ENCODE assay signal across 8 mouse cellular contexts in genomic region chr11:98774582-98775347, GRCm38 (mm10). TPM values are rescaled to one million over a fixed set of nuclear protein-coding genes. Genes with fewer than 3 reads are reported as not detected.
A peak's percentile ranks its signal among the peaks of the same experiment; 100 is the strongest.
DNase-seq lines count a peak whose midpoint lies in the region; ATAC-seq and TF ChIP-seq lines count a peak whose summit lies in the region.

Nr1d1 (minus strand) TSS chr11:98775333.

- H3K4me2 ChIP-seq in forebrain, embryonic 14.5 days (ENCODE audit: low read length), result peak within 1 kb of the TSS; percentile 83
- H3K4me2 ChIP-seq in hindbrain, embryonic 12.5 days (replicated peaks), result peak within 1 kb of the TSS; percentile 62
- H3K4me2 ChIP-seq in liver, embryonic 13.5 days, result peak within 1 kb of the TSS; percentile 76

- H3K9ac ChIP-seq in forebrain, embryonic 14.5 days (ENCODE audit: low read length), result peak within 1 kb of the TSS; percentile 63
- H3K9ac ChIP-seq in hindbrain, embryonic 12.5 days, result peak within 1 kb of the TSS; percentile 54
- peak within 1 kb of the TSS; percentile 57 for H3K9ac ChIP-seq in liver, embryonic 13.5 days

- peaks cover 17% of the 10 kb centered on the region for H3K4me1 ChIP-seq in kidney, adult 2 months (ENCODE audit: control insufficient read depth, insufficient read depth, low read length)
- H3K4me1 ChIP-seq in E14TG2a.4 (replicated peaks; ENCODE audit: low read depth, low read length), result peaks cover 77% of the 10 kb centered on the region
- peaks cover 33% of the 10 kb centered on the region for H3K4me1 ChIP-seq in forebrain, embryonic 14.5 days (ENCODE audit: control insufficient read depth, insufficient read depth, low read length)
- H3K4me1 ChIP-seq in hindbrain, embryonic 12.5 days, result peaks cover 42% of the 10 kb centered on the region
- H3K4me1 ChIP-seq in liver, embryonic 13.5 days (replicated peaks), result peaks cover 80% of the 10 kb centered on the region

- H3K27ac ChIP-seq in kidney, adult 2 months (ENCODE audit: insufficient read depth, low read depth, low read length), result peak within 1 kb of the TSS; percentile 95
- H3K27ac ChIP-seq in forebrain, embryonic 14.5 days (ENCODE audit: low read depth, low read length), result peak within 1 kb of the TSS; percentile 55; the same call in 1 of the 2 replicates
- H3K27ac ChIP-seq in hindbrain, embryonic 12.5 days, result peak within 1 kb of the TSS; percentile 64
- H3K27ac ChIP-seq in liver, embryonic 13.5 days, result peak within 1 kb of the TSS; percentile 81

- H3K4me3 ChIP-seq in kidney, adult 2 months (ENCODE audit: insufficient read depth, low read depth, low read length), result peak within 1 kb of the TSS; percentile 79
- H3K4me3 ChIP-seq in E14TG2a.4 (replicated peaks; ENCODE audit: low read length), result peak within 1 kb of the TSS; percentile 79
- peak within 1 kb of the TSS; percentile 34 for H3K4me3 ChIP-seq in forebrain, embryonic 14.5 days (ENCODE audit: low read depth, low read length)
- H3K4me3 ChIP-seq in hindbrain, embryonic 12.5 days, result peak within 1 kb of the TSS; percentile 34
- H3K4me3 ChIP-seq in liver, embryonic 13.5 days (replicated peaks), result peak within 1 kb of the TSS; percentile 50

- TF ChIP-seq CTCF in kidney, adult 2 months (conservative IDR thresholded peaks at IDR 0.05; ENCODE audit: insufficient read depth, insufficient read length, low read depth, low read length), result no peak
- TF ChIP-seq CTCF in E14TG2a.4 (conservative IDR thresholded peaks at IDR 0.05; ENCODE audit: low read length), result no peak

- peak; percentile 32 for ATAC-seq in forebrain, embryonic 14.5 days
- peak; percentile 81 for ATAC-seq in hindbrain, embryonic 12.5 days (ENCODE audit: low FRiP score)
- ATAC-seq in liver, embryonic 13.5 days (ENCODE audit: low read depth), result no peak

- no peak for DNase-seq in kidney, adult 2 months
- no peak for DNase-seq in kidney, postnatal 25 days
- DNase-seq in forebrain, embryonic 14.5 days (ENCODE audit: low spot score), result no peak
- DNase-seq in liver, embryonic 13.5 days, result no peak
- DNase-seq in right cerebral cortex, postnatal 36 days (ENCODE audit: low spot score in 2 of 2), result no peak
- DNase-seq in urinary bladder, postnatal 36 days (ENCODE audit: low spot score in 2 of 2), result no peak

- H3K36me3 ChIP-seq in kidney, adult 2 months (ENCODE audit: control insufficient read depth, insufficient read depth, low read length), result peaks cover 22% of the 10 kb centered on the region
- peaks cover 30% of the 10 kb centered on the region for H3K36me3 ChIP-seq in E14TG2a.4 (ENCODE audit: insufficient read depth, low read length)
- H3K36me3 ChIP-seq in forebrain, embryonic 14.5 days (ENCODE audit: control insufficient read depth, insufficient read depth, low read length), result peaks cover 18% of the 10 kb centered on the region
- peaks cover 9% of the 10 kb centered on the region for H3K36me3 ChIP-seq in hindbrain, embryonic 12.5 days
- H3K36me3 ChIP-seq in liver, embryonic 13.5 days, result peaks cover 11% of the 10 kb centered on the region; the same call in 1 of the 2 replicates

- no peaks in the 10 kb centered on the region for H3K27me3 ChIP-seq in kidney, adult 2 months (replicated peaks; ENCODE audit: control insufficient read depth, insufficient read depth, low read length)
- peaks cover 23% of the 10 kb centered on the region for H3K27me3 ChIP-seq in E14TG2a.4 (ENCODE audit: insufficient read depth, low read length)
- no peaks in the 10 kb centered on the region for H3K27me3 ChIP-seq in forebrain, embryonic 14.5 days (replicated peaks; ENCODE audit: control insufficient read depth, insufficient read depth, low read length)
- no peaks in the 10 kb centered on the region for H3K27me3 ChIP-seq in hindbrain, embryonic 12.5 days
- no peaks in the 10 kb centered on the region for H3K27me3 ChIP-seq in liver, embryonic 13.5 days

- peak; percentile 97 for TF ChIP-seq POLR2A in kidney, adult 2 months (IDR thresholded peaks at IDR 0.05; ENCODE audit: low read depth, low read length)

- H3K9me3 ChIP-seq in E14TG2a.4 (ENCODE audit: low read length), result no peaks in the 10 kb centered on the region
- no peaks in the 10 kb centered on the region for H3K9me3 ChIP-seq in forebrain, embryonic 14.5 days (replicated peaks; ENCODE audit: control insufficient read depth, low read length)
- H3K9me3 ChIP-seq in hindbrain, embryonic 12.5 days (replicated peaks), result no peaks in the 10 kb centered on the region
- H3K9me3 ChIP-seq in liver, embryonic 13.5 days (replicated peaks), result no peaks in the 10 kb centered on the region

- under 1% methylated on average over 22 of the region's 22 CpGs for WGBS in kidney, adult 2 months
- under 1% methylated on average over 22 of the region's 22 CpGs for WGBS in forebrain, embryonic 14.5 days
- 2% methylated on average over 22 of the region's 22 CpGs for whole genome bisulfite sequencing in hindbrain, embryonic 12.5 days
- WGBS in liver, embryonic 13.5 days (ENCODE audit: insufficient replicate concordance), result 1% methylated on average over 22 of the region's 22 CpGs

RNA-seq across cellular contexts. Expression of gene Nr1d1, which starts in this region (rescaled TPM):
- polyA plus RNA-seq in kidney, adult 2 months (2012; rRNA removed), result 140 and 155 TPM in 2 replicates
- polyA plus RNA-seq in forebrain, embryonic 14.5 days (2014; fragmentation: Nextera tagmentation; extraction: Ambion mirVana), result 2.2 and 3.1 TPM in 2 replicates
- 1.2 and 1.3 TPM in 2 replicates for polyA plus RNA-seq in hindbrain, embryonic 12.5 days (2016; fragmentation: Nextera tagmentation; extraction: Ambion mirVana)
- 0.59 and 1.0 TPM in 2 replicates for polyA plus RNA-seq in liver, embryonic 13.5 days (2015; fragmentation: Nextera tagmentation; extraction: Ambion mirVana)

Comparison
In these comparisons a context has a peak if more than half of its experiments do, and no peak if none do; other contexts are left out.
1. RNA of gene Nr1d1 (polyA plus RNA-seq): 140 to 155 TPM in kidney, adult 2 months; 2.2 to 3.1 TPM in forebrain, embryonic 14.5 days, 1.2 to 1.3 TPM in hindbrain, embryonic 12.5 days and 0.59 to 1.0 TPM in liver, embryonic 13.5 days; every median in the first group is over 10 times any median in the second.
2. Peak in every context shown above with its lines, with median percentiles within 50 percentile points of each other: H3K27ac ChIP-seq, H3K4me3 ChIP-seq, H3K4me2 ChIP-seq and H3K9ac ChIP-seq.